Mouse (Mus musculus) G1E (cell line): ENCODE data around the gene Rassf10. TPM values are rescaled to one million over a fixed set of nuclear protein-coding genes. Genes with fewer than 3 reads are reported as not detected.

ENCODE experiments used
- ATAC-seq: 2 replicates; pipeline ENCODE4 v1.8.0; 2016; ENCODE audit warnings: mild to moderate bottlenecking; ENCODE audit not compliant: insufficient number of reproducible peaks, poor library complexity, low FRiP score, severe bottlenecking; ENCODE audit errors: extremely low read depth
- DNase-seq: peaks from one replicate; pipeline ENCODE4 v3.0.0; 2012; ENCODE audit warnings: low spot score
- H3K27me3 ChIP-seq: 2 replicates; pipeline ENCODE4 v1.6.1; 2012; ENCODE audit warnings: mild to moderate bottlenecking, low read length, inconsistent platforms; ENCODE audit not compliant: insufficient read depth
- H3K36me3 ChIP-seq: replicated peaks from 2 replicates; pipeline ENCODE3; 2012; ENCODE audit warnings: mild to moderate bottlenecking, inconsistent platforms
- H3K4me1 ChIP-seq: 2 replicates; pipeline ENCODE4 v1.6.1; 2012; ENCODE audit warnings: low read depth, low read length, inconsistent platforms, mixed read lengths; ENCODE audit not compliant: insufficient read depth
- H3K4me3 ChIP-seq: 2 replicates; pipeline ENCODE4 v1.5.1; 2012; ENCODE audit warnings: low read depth, mild to moderate bottlenecking, inconsistent platforms, low read length, moderate library complexity, mixed read lengths
- H3K9me3 ChIP-seq: replicated peaks from 2 replicates; pipeline ENCODE4 v1.6.1; 2012; ENCODE audit warnings: inconsistent platforms
- CTCF ChIP-seq: IDR thresholded peaks from 2 replicates; pipeline ENCODE4 v1.5.1; 2012; ENCODE audit warnings: low read depth, low read length, inconsistent platforms, mixed read lengths
- GATA1 ChIP-seq: IDR thresholded peaks from 2 replicates; pipeline ENCODE4 v1.6.1; 2012; ENCODE audit warnings: borderline replicate concordance, low read length, inconsistent platforms, mixed read lengths
- GATA2 ChIP-seq: IDR thresholded peaks from 2 replicates; pipeline ENCODE4 v1.6.1; 2012; ENCODE audit warnings: low read depth, low read length, inconsistent platforms, borderline replicate concordance
- POLR2AphosphoS5 ChIP-seq: IDR thresholded peaks from 2 replicates; pipeline ENCODE4 v1.6.1; 2012; ENCODE audit warnings: low read depth, low read length, inconsistent platforms; ENCODE audit not compliant: insufficient replicate concordance
- TAL1 ChIP-seq: conservative IDR thresholded peaks from 2 replicates; pipeline ENCODE4 v1.6.1; 2012; ENCODE audit warnings: low read depth, low read length, inconsistent platforms, mixed read lengths
- polyA plus RNA-seq: library from polyadenylated mRNA; stranded (reverse); fragments of >175 nt; gene quantifications from 2 replicates; pipeline ENCODE4 v1.2.3, GENCODE M21; 2012
- total RNA-seq, 2 experiments: library from RNA; stranded (forward) in 1 of 2; stranded (reverse) in 1 of 2; fragments of 200-1000 nt in 1 of 2; fragments of >200 nt in 1 of 2; fragmentation: Nextera tagmentation in 1 of 2; gene quantifications; 2 replicates each; pipeline ENCODE4 v1.2.3; 2014 to 2017

The Rassf10 gene
- total and polyA plus RNA-seq, 3 experiments, result not detected

GRCm38 (mm10) chr7:112937089-112937488 is 16.7 kb upstream of the Rassf10 start:
- no peak for ATAC-seq
- no peaks in the 10 kb centered on the region for H3K27me3 ChIP-seq
- DNase-seq, result no peak
- peaks cover 22% of the 10 kb centered on the region for H3K9me3 ChIP-seq
- no peak overlapping the region for H3K4me3 ChIP-seq
- TF ChIP-seq TAL1 (no peak), GATA2 (no peak), CTCF (no peak), GATA1 (no peak), POLR2AphosphoS5 (no peak)
- H3K36me3 ChIP-seq, result no peaks in the 10 kb centered on the region
- no peaks in the 10 kb centered on the region for H3K4me1 ChIP-seq

DNA sequence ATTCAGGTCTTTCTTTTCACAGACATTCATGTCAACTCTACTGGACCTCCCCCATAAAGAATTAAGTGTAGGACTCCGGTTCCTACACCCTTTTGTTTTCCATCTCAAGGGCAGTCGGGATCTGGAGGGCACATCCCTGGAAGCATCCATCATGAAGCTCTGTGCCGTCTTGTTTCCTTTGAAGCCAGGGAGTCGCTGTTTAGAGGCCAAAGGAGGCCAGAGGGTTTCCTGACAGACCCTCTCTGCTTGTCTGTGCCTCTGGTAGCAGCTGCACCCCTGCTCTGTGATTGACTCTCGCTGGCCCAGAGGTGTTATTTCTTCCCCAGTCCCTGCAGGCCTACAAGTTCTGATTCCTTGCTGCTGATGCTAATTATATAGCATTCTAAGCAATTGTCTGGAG is 14.8 kb upstream of the Rassf10 start:
- Histone ChIP-seq H3K27me3 (no peaks in the 10 kb centered on the region), H3K4me3 (no peak overlapping the region)
- no peak for ATAC-seq

GRCm38 (mm10) chr7:112942567-112942966 is 11.2 kb upstream of the Rassf10 start:
- H3K36me3 ChIP-seq, result no peaks in the 10 kb centered on the region
- TF ChIP-seq CTCF (no peak), TAL1 (no peak), GATA1 (no peak), POLR2AphosphoS5 (no peak), GATA2 (no peak)
- no peaks in the 10 kb centered on the region for H3K27me3 ChIP-seq
- H3K4me1 ChIP-seq, result no peaks in the 10 kb centered on the region
- ATAC-seq (no peak), DNase-seq (no peak)
- peaks cover 11% of the 10 kb centered on the region; the same call in 1 of the 2 replicates for H3K9me3 ChIP-seq
- no peak overlapping the region for H3K4me3 ChIP-seq

More for the DNA sequence above, 14.8 kb upstream of the Rassf10 start:
- no peak for DNase-seq
- peaks cover 13% of the 10 kb centered on the region for H3K9me3 ChIP-seq
- H3K4me1 ChIP-seq, result no peaks in the 10 kb centered on the region
- TF ChIP-seq GATA1 (no peak), CTCF (no peak), TAL1 (no peak), POLR2AphosphoS5 (no peak), GATA2 (no peak)
- no peaks in the 10 kb centered on the region for H3K36me3 ChIP-seq

GRCm38 (mm10) chr7:112943056-112943455 is 10.7 kb upstream of the Rassf10 start:
- Histone ChIP-seq H3K9me3 (peaks cover 11% of the 10 kb centered on the region; the same call in 1 of the 2 replicates), H3K4me3 (no peak overlapping the region), H3K27me3 (no peaks in the 10 kb centered on the region), H3K4me1 (no peaks in the 10 kb centered on the region), H3K36me3 (no peaks in the 10 kb centered on the region)
- no peak for DNase-seq
- TF ChIP-seq TAL1, result no peak
- TF ChIP-seq GATA2, result no peak
- TF ChIP-seq GATA1, result no peak
- no peak for TF ChIP-seq CTCF
- no peak for TF ChIP-seq POLR2AphosphoS5
- no peak for ATAC-seq

DNA sequence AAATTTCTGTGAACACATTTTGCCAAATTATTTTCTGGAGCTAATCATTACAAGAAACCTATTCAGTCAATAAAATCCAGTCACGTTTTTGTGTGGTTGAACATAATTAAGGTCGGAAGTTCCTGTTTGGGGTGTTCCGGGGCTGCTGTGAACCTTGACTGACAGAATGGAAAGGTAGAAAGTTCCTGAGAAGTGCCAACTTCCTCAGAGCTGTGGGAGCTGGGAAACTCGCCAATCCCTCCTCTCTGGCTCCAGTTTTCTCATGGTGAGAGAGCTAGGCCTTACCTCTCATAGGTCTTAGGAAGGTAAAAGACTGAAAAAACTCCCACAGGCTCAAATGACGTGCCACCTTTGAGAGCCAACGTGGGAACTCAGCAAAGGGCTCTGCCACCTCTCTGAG is 7.1 kb upstream of the Rassf10 start:
- Histone ChIP-seq H3K9me3 (peaks cover 13% of the 10 kb centered on the region), H3K4me3 (no peak overlapping the region)

GRCm38 (mm10) chr7:112954351-112955102 is 765 bp downstream of the Rassf10 start:
- H3K27me3 ChIP-seq, result no peaks in the 10 kb centered on the region; the same call in 1 of the 2 replicates
- TF ChIP-seq CTCF, result no peak
- no peak for TF ChIP-seq GATA2
- TF ChIP-seq GATA1, result no peak
- TF ChIP-seq TAL1, result no peak
- TF ChIP-seq POLR2AphosphoS5, result no peak
- H3K36me3 ChIP-seq, result no peaks in the 10 kb centered on the region
- peaks cover 31% of the 10 kb centered on the region for H3K9me3 ChIP-seq
- ATAC-seq (no peak), DNase-seq (no peak)
- H3K4me3 ChIP-seq, result peak overlapping the region; percentile 27; the same call in 1 of the 2 replicates
- H3K4me1 ChIP-seq, result no peaks in the 10 kb centered on the region

More for the DNA sequence above, 7.1 kb upstream of the Rassf10 start:
- DNase-seq, result no peak
- no peaks in the 10 kb centered on the region for H3K36me3 ChIP-seq
- no peaks in the 10 kb centered on the region for H3K4me1 ChIP-seq
- ATAC-seq, result no peak
- TF ChIP-seq GATA1 (no peak), GATA2 (no peak), POLR2AphosphoS5 (no peak), CTCF (no peak), TAL1 (no peak)
- H3K27me3 ChIP-seq, result no peaks in the 10 kb centered on the region
